Mouse (Mus musculus) cerebellum, adult 9-11 months (tissue): ENCODE measurements around the gene St3gal5.

Experiments
- DNase-seq: peaks from one replicate; pipeline ENCODE4 v3.0.0; 2022

St3gal5 gene

GRCm38 (mm10) chr6:72165907-72166306 lies 68.5 kb downstream of the St3gal5 start:
- no peak for DNase-seq

DNA sequence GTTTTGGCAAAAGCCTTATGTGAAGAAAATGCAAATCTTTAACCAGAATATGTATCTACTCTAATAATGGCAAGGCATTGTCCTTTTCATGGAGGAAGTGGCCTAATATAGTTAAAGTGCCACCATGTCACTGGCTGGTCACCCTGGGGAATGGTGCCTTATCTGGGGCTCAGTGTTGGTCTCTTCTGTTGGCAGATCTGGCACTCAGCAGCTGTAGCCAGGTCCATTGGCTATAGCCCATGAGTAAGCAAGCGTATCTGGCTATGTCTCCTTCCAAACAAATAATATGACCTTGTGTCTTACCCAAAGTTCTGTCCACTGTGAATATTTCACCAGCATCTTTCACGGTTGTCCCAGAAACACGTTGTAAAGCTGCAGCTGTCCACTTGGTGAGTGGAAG lies 74.0 kb downstream of the St3gal5 start:
- no peak for DNase-seq

DNA sequence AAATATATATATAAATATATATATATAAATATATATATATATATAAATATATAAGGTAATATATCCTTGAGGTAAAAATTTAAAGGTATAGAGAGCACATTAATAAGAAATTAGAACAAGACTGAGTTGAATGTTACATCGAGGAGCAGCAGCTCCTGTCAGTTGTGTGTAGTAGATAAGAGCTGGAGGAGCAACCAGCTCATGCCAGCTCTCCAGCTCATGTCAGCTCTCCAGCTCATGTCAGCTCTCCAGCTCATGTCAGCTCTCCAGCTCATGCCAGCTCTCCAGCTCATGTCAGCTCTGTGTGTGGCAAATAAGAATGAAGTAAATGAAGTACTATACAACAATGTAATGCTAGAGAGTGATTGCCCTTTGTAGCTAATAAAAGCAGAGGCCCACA lies 76.0 kb downstream of the St3gal5 start:
- no peak for DNase-seq

DNA sequence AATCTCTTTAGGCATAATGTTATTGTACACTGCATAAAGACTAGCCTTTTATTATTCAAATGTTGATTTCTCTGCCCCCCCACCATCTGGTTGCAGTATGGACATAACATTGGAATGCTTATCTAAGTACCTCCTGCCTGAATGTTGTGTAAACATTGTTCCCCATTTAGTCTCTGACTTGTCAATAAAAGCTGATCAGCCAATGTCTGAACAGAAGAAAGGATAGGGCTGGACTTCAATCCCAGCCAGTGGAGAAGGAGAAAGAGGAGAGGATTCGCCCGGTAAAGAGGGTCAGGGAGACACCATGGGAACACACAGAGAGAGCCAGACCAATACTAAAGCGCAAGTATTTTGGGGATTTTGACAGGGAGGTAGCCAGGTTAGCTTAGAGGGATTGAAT lies 78.0 kb downstream of the St3gal5 start:
- no peak for DNase-seq

GRCm38 (mm10) chr6:72176004-72176403 lies 78.6 kb downstream of the St3gal5 start:
- DNase-seq = no peak

GRCm38 (mm10) chr6:72177417-72177816 lies 80.0 kb downstream of the St3gal5 start:
- DNase-seq = no peak

DNA sequence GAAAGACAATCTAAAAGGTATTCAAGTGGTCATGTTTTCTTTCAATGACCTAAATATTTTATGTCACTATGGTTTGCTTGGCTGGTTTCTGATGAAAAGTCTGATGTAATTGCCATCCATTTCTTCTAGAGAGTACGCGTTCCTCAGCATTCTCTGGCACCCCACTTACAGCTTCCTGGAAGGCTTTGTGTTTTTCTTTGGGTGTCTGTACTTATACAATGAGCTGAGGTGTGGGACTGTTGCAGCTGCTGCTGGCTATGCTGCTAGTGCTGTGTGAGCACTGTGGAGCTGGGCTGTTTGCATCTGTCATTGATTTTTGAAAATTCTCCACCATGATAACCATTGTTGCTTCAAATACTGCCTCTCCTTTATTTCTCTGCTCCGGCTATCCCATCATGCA lies 81.6 kb downstream of the St3gal5 start:
- no peak for DNase-seq

- no peak for DNase-seq
These were observed 82.4 kb downstream of the St3gal5 start for GRCm38 (mm10) chr6:72179562-72180502.

GRCm38 (mm10) chr6:72184576-72184975 lies 87.2 kb downstream of the St3gal5 start:
- no peak for DNase-seq

DNA sequence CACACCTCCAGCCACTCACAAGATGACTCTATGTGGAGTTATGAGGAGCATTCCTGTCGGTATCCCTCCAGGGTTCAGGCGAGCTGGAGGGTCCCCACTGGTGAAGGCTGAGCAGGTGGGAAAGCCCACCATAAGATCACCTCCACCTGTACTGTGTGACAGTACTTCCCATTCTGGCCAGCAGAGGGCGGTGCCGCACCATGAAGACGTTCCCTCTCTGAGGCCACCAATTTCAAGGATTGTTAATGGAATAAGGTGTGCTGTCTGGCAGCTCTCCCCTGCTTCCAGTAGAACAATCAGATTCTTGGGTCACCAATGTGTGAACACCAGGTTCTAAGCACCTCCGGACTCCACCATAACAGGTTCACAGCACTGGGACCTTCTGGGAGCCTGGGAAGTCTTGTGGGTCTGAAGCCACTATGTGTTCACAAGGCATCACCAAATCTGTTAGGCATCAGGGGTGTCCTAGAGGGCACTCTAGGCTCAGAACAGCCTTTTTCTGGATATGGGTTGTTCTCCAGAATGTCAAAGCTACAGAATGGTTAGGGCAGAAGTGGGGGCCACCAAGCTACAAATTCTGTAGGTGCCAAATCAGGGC lies 88.6 kb downstream of the St3gal5 start:
- peak; percentile 72 for DNase-seq

DNA sequence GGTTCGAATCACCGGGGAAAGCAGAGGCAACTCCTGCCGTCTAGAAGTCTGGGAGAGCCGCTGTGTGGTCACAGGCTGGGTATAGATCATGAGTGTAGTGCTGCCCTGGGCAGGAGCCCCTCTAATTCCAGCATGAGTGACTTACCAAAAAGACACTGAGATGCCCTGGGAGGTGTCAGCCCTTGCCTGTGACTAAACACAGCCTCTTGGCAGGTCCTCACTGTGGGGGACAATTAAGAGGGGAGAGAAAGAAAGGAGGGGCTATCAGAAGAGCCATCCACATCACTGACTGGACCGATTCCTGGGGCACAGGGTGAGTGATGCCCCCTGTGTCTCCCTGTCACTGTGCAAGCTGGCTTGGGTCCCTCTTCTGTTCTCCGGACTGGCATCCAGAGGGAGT lies 89.4 kb downstream of the St3gal5 start:
- no peak for DNase-seq

DNA sequence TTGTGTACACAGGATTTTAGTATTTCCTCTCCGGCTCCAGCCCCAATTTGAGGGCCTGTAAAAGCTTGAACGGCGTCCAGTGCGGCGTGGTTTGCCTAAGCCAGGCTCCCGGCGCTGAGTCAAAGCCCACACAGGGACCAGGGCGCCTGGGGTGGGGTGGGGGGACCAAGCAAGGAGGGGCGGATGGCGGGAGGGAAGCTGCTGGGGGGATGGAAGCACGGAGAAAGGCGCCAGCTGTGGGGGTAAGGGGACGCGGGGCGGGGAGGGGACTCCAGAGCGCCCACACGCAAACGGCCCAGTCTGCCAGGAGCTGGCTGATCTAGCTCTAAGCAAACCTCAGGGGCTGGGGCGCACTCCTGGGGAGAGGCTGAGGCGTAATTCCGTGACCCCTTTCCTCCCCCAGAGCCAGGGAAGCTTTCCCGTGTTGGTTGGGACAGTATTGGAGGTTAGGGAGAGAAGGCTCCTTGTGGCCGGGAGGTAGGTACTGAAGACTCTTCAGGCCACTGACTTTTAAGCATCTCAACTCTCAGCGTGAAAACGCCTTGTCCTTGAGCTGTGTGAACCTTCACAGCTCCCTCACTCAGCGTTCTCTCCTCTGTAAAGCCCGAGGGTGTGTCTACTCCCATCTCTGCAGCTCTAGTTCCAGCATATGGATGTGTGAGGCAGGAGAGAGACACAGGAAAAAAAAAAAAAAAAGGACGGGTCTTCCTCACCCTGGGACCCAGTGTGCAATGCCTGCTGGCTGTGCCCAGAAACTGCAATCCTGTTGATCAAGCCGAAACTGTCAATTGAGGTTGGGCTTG lies 91.9 kb downstream of the St3gal5 start:
- no peak for DNase-seq

DNA sequence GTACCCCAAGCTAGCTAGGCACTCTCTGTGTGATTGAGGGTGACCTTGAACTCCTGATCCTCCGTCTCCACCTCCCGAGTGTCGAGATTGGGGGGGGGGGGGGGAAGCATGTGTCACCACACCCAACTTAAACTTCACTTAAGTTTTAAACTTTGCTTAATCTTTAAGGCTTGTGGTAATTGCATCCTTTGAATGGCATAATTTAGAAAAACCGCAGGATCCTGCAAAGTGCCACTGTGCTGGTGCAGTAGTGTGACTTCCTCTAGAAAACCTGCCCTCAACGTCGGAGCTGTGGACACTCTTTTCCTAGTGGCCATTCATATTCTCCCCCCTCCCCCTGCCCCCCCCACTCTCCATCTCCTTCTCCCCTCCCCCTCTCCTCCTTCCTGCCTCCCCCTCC lies 92.7 kb downstream of the St3gal5 start:
- no peak for DNase-seq

DNA sequence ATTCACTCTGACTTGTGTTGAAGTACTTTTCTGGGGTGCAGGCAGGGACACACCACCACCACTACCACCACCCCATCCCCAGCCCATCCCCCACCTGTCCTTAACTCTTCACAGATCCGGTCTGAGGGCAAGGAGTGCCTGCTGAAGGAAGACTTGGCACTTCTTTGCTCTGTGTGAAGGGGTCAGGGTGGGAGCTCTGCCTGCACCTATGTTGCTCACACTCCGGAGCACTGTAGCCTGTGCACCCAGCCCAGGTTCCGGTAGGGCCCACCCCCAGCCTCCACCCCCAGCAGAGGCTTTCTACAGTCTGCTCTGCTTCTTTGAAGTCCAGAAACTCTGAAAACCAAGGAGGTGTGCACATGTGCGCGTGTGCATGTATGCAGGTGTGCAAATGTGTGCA lies 93.2 kb downstream of the St3gal5 start:
- DNase-seq = no peak

DNA sequence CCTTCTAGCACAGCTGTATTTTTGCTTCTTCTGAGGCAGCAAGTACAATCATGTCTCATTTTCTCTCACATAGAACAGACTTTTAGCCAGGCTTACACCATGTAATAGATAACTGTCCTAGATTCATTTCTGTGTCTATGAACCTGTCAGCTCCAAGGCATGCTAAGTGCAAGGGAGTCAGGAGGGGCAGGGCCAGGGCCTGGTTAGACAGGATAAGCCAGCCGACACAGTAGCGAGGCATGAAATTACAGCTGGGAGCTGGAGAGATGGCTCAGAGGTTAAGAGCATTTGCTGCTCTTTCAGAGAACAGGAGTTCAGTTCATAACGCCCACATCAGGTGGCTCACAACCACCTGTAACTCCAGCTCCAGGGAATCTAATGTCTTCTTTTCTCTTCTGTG lies 99.3 kb downstream of the St3gal5 start:
- DNase-seq = no peak

DNA sequence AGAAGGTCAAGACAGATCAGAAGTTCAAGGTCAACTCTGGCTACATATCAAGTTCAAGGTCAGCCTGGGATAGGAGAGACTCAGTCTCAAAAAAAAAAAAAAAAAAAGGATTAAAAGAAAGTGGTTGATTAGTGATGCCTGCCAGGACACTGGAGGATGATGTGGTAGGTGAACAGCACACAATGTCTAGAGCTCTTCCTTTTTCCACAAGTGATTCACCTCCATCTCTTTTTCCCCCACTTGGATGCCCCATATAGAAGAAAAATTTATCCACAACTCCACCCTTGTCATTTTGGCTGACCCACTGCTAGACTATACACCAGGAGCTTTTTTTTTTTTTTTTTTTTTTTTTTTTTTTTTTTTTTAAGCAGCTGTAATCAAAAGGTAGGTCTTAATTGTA lies 100.1 kb downstream of the St3gal5 start:
- no peak for DNase-seq

DNA sequence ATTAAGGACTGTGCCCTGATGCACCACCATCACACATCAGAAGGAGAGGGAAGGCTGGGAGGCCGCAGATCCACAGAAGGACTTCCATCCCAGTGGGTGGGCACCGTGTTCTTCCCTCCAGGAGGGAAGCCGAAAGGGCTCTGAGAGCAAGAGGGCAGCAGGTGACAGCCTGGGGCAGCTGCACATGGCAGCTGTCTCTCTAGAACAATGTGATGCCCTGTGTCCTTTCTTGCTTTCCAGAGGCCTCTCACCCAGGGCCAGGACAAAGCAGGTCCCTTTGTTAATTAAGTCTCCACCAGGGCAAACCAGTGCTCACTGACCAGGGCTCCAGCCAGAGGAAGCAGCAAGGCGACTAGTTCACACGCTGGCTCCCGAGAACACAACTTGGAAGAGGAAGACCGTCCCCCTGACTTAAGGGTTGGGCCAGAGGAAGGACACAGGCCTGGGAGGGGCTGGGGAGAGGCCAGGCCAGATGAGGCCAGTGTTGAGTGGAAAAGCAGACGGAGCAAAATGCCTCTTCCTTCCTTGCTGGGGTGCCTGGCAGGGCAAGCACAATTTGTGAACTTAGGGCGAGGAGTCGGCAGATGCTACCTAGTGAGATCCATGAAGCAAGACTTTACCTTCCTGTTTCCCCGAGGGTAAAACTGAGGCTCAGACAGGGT lies 103.3 kb downstream of the St3gal5 start:
- DNase-seq = no peak

- DNase-seq = no peak
These were observed 105.3 kb downstream of the St3gal5 start for GRCm38 (mm10) chr6:72202732-72203131.

DNA sequence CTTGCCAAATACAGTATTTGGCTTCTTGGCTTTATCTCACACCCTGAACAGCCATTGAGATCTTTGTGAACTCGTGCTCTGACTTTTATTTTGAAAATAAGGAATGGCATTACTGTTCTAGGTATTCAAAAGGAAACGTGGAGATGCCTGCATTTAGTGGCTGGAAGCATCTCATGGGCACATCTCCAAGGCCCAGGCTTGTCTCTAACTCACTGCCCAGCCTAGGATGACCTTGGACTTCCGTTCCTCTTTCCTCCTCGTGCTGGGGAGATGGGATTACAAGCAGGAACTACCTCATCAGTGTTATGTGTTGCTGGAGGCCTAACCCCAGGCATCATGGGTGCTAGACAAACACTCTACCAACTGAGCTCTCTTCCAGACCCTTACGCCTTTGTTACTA lies 105.9 kb downstream of the St3gal5 start:
- DNase-seq = no peak
